Mouse (Mus musculus): ENCODE results near the gene Ano10.

The Ano10 gene

DNA sequence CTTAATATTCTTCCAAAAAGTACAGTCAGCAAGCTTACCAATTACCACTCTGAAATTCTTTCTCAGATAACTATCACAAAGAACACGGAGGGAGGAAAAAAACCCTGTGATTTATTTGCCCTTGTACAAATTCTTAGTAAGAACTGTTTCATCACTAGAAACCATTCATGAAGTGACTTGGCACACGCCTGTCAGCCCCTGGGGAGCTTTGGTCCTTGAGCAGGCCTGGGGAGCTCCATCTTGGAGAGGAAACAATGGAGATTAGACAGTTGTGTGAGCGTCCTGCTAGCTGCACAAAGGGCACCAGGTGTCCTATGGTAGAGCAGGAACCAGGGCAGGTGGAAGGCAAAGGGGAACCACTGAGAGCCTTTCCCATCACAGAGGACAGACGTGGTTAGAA, 48.8 kb downstream of the Ano10 start:
- DNase-seq (ENCODE audit: low spot score), result no peak

DNA sequence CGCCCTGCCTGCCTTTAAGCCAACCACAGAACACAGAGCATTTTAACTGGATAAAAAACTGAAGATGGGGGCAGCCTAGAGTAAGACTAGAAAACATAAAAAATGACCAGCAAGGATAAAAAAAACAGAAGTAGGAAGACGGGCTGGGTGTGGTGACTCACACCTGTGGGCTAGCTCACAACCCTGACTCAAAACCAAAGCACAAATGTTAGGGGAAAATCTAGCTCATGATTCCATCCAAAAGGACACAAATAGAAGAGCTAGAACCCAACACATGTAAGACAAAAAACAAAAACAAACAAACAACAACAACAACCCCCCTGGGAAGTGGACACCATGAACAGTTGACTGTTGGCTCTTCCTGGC, 49.4 kb downstream of the Ano10 start:
- no peak for DNase-seq (ENCODE audit: low spot score)

GRCm38 (mm10) chr9:122244080-122244799, 50.0 kb downstream of the Ano10 start:
- DNase-seq (ENCODE audit: low spot score), result peak; percentile 66

DNA sequence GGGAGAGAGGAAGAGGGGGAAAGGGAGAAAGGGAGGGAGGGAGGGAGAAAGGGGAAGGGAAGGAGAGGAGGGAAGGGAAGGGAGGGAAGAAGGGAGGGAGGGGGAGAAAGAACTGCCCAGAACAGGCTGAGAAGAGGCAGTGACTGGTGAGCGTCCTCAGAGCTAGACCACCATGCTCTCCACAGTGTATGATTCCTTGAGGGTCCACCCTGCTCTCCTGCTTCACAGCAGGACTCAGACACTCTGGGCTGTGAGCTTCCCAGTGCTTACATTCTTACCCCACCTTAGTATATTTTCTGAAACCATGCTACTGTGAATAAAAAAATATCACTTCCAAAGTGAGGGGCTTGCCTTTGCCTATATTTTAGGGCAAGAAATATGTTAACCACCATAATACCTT, 50.9 kb downstream of the Ano10 start:
- no peak for DNase-seq (ENCODE audit: low spot score)

DNA sequence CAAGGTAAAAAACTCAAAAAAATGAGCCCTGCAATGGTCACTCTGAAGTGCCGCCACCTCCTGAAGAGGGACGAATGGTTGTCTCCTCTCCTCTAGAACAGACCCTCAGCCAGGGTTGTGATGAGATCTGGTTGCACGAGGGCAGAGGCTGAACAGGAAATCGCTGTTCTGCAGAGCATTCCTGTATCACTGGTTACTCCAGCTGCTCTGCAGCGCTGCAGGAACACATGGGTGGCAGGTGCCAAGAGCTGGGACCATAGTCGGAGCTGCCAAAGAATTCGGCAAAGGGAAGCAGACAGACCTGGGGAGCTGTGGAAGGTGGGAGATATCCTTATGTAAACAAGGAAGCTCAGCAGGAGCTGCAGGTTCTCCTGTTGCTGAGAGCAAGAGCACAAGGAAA, 51.4 kb downstream of the Ano10 start:
- DNase-seq (ENCODE audit: low spot score), result no peak

GRCm38 (mm10) chr9:122241812-122242400, 52.3 kb downstream of the Ano10 start:
- no peak for DNase-seq (ENCODE audit: low spot score)

GRCm38 (mm10) chr9:122240629-122241199, 53.5 kb downstream of the Ano10 start:
- no peak for DNase-seq (ENCODE audit: low spot score)

GRCm38 (mm10) chr9:122234741-122235140, 59.5 kb downstream of the Ano10 start:
- no peak for DNase-seq (ENCODE audit: low spot score)

DNA sequence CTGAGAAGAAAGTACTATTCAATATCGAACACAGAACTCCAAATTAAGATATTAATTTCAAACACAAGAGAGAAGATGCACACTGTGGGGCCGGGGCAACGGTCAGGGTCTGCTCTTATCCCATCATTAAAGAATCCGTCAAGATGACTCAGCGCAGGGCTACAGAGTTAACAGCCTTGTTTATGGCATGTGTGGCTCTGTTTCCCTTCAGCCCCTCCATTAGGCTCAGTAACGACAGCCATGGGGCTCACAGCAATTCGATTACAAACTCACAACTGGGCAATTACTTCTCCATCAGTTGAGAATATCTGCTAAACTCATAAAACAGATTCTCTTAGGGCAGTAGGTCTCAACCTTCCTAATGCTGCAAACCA, 60.3 kb downstream of the Ano10 start:
- no peak for DNase-seq (ENCODE audit: low spot score)

GRCm38 (mm10) chr9:122233316-122233971, 60.8 kb downstream of the Ano10 start:
- DNase-seq (ENCODE audit: low spot score), result no peak

DNA sequence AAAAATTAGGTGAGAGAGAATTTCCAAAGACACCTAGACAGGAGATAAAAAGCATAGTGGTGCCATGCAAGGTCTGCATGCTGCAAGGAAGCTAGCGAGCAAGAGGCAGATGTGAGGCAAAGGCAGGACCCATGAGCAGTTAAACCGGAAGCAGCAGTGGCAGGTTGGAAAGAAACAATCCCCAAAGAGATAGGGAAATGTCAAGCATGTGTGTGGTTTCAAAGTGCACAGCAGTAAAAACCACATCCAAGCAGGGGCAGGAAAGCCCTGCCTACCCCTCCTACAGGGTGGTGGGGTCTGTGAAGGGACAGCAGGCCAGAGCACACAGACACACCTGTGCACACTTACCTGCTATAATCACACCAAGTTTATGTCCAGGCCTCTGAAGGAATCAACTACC, 61.3 kb downstream of the Ano10 start:
- DNase-seq (ENCODE audit: low spot score), result peak; percentile 15

DNA sequence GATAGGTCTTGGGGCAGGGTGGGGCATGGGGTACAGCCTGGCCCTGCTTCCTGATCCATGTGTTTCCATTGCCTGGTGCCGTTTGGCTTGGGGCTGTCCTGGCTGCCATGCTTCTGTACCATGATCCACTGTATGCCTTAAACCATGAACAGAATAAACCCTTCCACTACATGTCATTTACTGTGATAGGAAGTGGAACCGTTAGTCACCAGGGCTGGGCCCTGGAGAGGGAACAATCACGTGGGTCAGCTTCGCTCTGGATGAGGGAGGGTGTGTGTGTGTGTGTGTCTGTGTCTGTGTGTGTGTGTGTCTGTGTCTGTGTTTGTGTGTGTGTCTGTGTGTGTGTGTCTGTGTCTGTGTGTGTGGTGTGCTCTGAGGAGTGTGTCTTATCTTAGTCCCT, 63.5 kb downstream of the Ano10 start:
- DNase-seq (ENCODE audit: low spot score), result no peak

DNA sequence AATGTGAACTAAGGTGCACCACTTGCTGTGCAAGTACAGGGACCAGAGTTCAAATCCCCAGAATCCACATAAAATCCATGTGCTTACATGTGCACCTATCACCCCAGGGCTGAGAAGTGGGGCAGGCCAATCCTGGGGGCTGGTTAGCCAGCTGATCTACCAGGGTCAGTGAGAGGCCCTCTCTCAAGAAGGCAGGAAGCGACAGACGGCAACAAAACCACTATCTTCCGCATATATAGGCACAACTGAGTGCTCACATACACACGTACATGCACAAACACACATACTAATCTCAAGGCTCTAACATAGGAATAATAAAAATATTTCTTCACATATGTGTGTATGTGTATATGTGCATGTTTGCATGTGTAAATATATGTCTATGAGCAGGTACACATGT, 67.8 kb downstream of the Ano10 start:
- no peak for DNase-seq (ENCODE audit: low spot score)

GRCm38 (mm10) chr9:122225309-122225708, 68.9 kb downstream of the Ano10 start:
- DNase-seq (ENCODE audit: low spot score), result peak; percentile 46

- DNase-seq (ENCODE audit: low spot score), result no peak
Observed at GRCm38 (mm10) chr9:122223005-122223404, 71.2 kb downstream of the Ano10 start.

DNA sequence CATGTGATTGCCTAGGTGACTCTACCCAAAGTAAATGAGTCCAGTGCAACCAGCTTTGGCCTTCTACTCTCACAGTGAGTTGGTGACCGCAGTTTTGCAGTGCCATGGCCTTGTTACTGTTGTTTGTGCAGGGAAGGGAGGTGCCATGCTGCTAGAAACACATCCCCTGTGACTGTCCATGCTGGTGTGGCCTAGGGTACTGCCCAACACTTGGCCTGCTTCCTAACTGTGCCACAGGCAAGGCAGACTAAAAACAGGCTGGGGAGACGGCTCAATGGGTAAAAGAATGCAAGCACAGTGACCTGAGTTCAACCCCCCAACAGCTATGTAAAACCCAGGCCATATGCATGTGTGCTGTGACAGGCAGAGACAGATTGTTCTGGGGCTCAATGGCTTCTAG, 74.3 kb downstream of the Ano10 start:
- DNase-seq (ENCODE audit: low spot score), result no peak

- DNase-seq (ENCODE audit: low spot score), result no peak
Observed at GRCm38 (mm10) chr9:122216945-122217529, 77.2 kb downstream of the Ano10 start.

- DNase-seq (ENCODE audit: low spot score), result no peak
Observed at GRCm38 (mm10) chr9:122215118-122215517, 79.1 kb downstream of the Ano10 start.

DNA sequence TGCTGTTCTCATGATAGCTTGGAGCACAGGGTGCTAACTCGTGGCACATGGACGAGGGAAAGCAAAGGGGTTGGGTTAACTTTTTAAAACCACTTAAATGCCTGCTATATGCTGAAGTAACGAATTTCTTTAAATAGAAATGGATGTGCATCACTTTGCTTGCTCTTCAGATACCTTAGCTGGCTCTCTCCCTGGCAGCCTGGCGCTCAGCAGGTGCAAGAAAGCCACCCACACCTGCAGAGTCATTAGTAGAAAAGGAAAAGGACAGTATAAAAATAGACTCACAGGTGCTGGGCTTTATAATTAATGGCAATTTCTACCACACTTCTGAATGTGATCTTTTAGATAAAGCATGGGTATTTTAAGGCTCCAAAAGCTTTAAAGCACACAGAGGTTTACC, 85.9 kb downstream of the Ano10 start:
- DNase-seq (ENCODE audit: low spot score), result no peak

GRCm38 (mm10) chr9:122205543-122206200, 88.6 kb downstream of the Ano10 start:
- peak; percentile 37 for DNase-seq (ENCODE audit: low spot score)

GRCm38 (mm10) chr9:122204508-122204907, 89.7 kb downstream of the Ano10 start:
- DNase-seq (ENCODE audit: low spot score), result no peak

- DNase-seq (ENCODE audit: low spot score), result peak; percentile 72
Observed at GRCm38 (mm10) chr9:122199253-122199652, 95.0 kb downstream of the Ano10 start.

All from lung, postnatal 25 days (tissue).